Mouse (Mus musculus) cortical plate, adult 2 months (tissue): ENCODE measurements around the gene Aoc2.

Source experiments
- CTCF ChIP-seq: fragments of 200-500 bp; IDR thresholded peaks from 2 replicates; pipeline ENCODE4 v1.5.1; 2011; ENCODE audit warnings: mild to moderate bottlenecking, control low read depth, low read length; ENCODE audit not compliant: insufficient read depth; ENCODE audit errors: extremely low read depth
- POLR2A ChIP-seq: fragments of 200-500 bp; IDR thresholded peaks from 2 replicates; pipeline ENCODE4 v1.6.1; 2011; ENCODE audit warnings: mild to moderate bottlenecking, low read length, control low read depth; ENCODE audit not compliant: insufficient read depth; ENCODE audit errors: extremely low read depth

DNA sequence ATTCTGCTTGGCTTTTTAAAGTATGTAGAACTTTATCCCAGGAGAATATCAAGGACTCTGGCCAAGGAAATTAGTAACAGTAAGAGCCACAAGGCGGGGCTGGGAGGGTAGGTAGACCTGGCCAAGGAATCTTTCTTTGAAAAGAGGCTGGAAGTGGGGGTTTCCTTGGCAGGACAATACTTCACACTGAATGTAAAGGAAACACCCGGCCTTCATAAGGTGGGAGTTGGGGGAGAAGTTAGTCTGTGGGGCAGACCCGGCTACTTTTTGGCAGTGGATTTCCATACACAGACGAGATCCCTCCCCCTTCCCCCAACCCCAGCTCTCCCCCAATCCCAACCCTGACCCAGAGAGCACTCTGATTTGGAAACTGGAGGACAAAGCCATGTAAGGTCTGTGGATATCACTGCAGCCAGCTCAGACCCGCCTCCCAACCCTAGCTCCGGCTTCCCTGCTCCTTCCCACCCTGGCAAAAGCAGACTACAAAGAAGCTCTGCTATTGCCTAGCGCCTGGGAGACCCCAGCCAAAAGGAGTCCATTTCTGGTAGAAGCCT, 5.6 kb downstream of the Aoc2 start, which contains the start of gene Aoc3:
- TF ChIP-seq CTCF (no peak), POLR2A (no peak)
